Mouse (Mus musculus): ENCODE results near the gene Smap2.

Gene Smap2

DNA sequence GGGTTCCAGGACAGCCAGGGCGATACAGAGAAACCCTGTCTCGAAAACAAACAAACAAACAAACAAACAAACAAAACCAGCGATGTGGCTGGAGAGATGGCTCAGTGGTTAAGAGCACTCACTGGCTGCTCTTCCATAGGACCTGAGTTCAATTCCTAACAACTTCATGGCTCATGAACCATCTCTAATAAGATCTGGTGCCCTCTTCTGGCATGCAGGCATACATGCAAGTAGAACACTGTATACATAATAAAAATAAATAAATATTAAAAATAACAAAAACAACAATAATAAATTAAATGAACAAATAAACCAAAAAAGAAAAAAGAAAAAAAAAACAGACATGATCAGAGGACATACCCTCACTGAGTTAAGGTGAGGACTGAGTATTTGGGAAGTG is 12.6 kb upstream of the Smap2 start:
- Histone ChIP-seq H3K27me3 (ENCODE audit: control insufficient read depth, insufficient read depth, low read length, poor library complexity, severe bottlenecking) (no peaks in the 10 kb centered on the region), H3K36me3 (ENCODE audit: control insufficient read depth, insufficient read depth, low read length, poor library complexity, severe bottlenecking) (no peaks in the 10 kb centered on the region)
- DNase-seq (ENCODE audit: low read depth, low spot score), result peak; percentile 40

DNA sequence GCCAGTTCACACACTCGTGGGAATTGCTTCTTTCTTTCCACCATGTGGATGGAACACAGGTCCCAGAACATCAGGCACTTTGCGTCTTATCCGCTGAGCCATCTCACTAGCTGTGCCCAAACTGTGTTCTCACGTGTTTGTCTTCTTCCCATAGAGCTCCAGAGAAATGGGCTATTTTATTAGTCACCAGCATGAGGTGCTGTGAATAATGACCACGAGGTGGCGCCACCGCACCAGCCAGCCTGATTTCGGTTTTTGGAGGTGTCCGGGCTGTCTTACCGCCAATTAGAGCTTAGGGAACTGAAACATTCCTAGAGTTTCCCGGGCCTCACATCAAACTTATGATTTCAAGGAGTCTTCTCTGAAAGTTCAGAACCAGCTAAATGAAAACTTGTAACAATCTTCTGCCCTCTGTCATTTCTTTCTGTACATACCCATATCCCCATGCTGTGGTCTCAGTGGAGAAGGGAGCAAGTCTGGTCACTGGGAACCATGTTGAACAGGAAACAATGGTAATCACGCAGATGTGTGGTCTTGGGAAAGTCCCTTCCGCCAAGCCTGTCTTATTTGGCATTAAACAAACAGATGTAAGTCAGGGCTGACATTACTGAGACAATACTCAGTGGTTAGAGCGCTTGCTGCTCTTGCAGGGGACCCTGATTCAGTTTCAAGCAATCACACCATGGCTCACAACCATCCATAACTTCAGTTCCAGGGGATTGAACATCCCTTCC is 11.8 kb upstream of the Smap2 start:
- no peaks in the 10 kb centered on the region for H3K36me3 ChIP-seq (ENCODE audit: control insufficient read depth, insufficient read depth, low read length, poor library complexity, severe bottlenecking)
- peak; percentile 75 for DNase-seq (ENCODE audit: low read depth, low spot score)
- H3K27me3 ChIP-seq (ENCODE audit: control insufficient read depth, insufficient read depth, low read length, poor library complexity, severe bottlenecking), result no peaks in the 10 kb centered on the region

DNA sequence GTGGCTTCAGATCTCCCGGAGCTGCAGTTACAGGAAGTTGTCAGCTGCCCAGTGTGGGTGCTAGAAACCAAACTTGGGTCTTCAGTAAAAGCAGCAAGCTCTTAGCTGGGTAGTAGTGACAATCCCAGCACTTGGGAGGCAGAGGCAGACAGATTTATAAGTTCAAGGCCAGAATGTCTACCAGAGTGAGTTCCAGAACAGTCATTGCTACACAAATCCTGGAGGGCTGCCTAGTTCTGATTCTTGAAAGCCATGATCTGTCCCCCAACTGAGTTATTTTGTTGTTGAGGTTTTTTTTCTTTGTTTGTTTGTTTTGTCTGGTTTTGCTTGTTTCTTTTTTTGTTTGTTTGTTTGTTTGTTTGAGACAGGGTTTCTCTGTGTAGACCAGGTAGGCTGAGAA is 11.1 kb upstream of the Smap2 start:
- H3K36me3 ChIP-seq (ENCODE audit: control insufficient read depth, insufficient read depth, low read length, poor library complexity, severe bottlenecking), result no peaks in the 10 kb centered on the region
- DNase-seq (ENCODE audit: low read depth, low spot score), result no peak
- no peaks in the 10 kb centered on the region for H3K27me3 ChIP-seq (ENCODE audit: control insufficient read depth, insufficient read depth, low read length, poor library complexity, severe bottlenecking)

DNA sequence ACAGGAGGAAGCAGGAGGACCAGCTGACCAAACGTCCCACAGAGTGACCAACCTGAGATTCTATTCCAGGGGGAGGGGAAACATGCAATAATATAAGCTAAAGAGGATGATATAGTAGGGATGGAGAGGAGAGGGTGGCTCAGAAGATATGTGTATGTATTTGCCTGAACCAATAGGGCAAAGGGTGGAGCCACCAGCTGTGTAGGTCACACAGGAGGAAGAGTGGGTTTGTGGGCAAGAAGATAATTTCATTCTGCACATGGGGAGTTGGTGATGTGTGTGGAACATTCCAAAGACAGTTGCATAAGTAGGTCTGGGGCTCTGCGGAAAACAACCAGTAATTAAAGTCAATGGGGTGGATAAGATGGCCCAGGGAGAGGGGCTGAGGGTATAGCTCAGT is 8.6 kb upstream of the Smap2 start:
- H3K27me3 ChIP-seq (ENCODE audit: control insufficient read depth, insufficient read depth, low read length, poor library complexity, severe bottlenecking), result no peaks in the 10 kb centered on the region
- DNase-seq (ENCODE audit: low read depth, low spot score), result no peak
- H3K36me3 ChIP-seq (ENCODE audit: control insufficient read depth, insufficient read depth, low read length, poor library complexity, severe bottlenecking), result no peaks in the 10 kb centered on the region

DNA sequence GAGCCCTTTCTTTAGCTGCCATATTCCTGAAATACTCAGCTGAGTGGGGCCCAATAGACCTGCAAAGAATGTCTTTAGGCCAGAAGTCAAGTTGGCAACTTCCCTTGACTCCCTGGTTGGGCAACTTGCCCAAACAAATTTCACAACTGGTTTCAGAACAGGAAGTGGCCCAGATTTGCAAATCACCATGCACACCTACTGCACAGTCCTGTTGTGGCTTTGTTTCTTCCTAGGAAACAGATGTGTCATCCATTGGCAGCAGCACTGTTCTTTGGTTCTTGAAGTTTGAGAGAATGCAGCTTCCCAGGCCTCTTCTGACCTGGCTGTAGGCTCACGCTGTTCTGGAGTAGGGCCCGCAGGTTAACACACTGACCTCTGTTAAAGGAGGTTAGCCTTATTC is 6.9 kb upstream of the Smap2 start:
- H3K27me3 ChIP-seq (ENCODE audit: control insufficient read depth, insufficient read depth, low read length, poor library complexity, severe bottlenecking), result no peaks in the 10 kb centered on the region
- H3K36me3 ChIP-seq (ENCODE audit: control insufficient read depth, insufficient read depth, low read length, poor library complexity, severe bottlenecking), result no peaks in the 10 kb centered on the region
- DNase-seq (ENCODE audit: low read depth, low spot score), result peak; percentile 83

DNA sequence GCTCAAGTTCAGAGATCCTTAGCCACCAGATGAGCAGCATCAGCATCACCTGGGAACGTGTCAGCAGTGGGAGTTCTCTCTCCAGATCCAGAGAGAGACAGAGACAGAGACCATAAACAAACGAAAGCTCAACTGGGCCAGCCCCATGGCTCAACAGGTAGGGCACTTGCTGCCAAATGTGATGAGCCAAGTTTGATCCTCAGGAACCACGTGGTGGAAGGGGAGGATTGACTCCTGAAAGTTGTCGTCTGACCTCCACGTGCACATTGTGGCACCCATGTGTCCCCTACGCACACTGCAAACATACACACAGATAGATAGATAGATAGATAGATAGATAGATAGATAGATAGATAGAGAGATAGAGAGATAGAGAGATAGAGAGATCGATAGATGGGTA is 6.4 kb upstream of the Smap2 start:
- Histone ChIP-seq H3K27me3 (ENCODE audit: control insufficient read depth, insufficient read depth, low read length, poor library complexity, severe bottlenecking) (no peaks in the 10 kb centered on the region), H3K36me3 (ENCODE audit: control insufficient read depth, insufficient read depth, low read length, poor library complexity, severe bottlenecking) (no peaks in the 10 kb centered on the region)
- no peak for DNase-seq (ENCODE audit: low read depth, low spot score)

DNA sequence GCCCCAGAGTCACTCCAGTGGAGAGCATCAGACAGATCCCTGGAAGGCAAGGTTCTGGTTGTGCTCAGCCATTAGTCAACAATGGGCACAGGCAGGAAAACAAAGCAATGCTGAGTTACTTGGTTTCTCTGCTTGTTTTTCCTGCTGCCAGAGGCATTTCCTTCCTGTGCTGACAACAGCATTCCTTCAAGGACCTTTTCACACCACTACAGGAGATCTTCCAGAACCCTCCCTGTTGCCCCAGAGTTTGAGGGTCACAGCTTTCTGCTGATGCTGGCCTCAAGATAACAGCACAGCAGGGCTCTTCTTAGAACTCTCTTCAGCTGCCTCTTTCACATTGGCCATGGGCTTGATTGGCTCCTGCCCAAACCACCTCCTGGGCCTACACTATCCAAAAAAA is 4.9 kb upstream of the Smap2 start:
- DNase-seq (ENCODE audit: low read depth, low spot score), result no peak
- H3K36me3 ChIP-seq (ENCODE audit: control insufficient read depth, insufficient read depth, low read length, poor library complexity, severe bottlenecking), result no peaks in the 10 kb centered on the region

DNA sequence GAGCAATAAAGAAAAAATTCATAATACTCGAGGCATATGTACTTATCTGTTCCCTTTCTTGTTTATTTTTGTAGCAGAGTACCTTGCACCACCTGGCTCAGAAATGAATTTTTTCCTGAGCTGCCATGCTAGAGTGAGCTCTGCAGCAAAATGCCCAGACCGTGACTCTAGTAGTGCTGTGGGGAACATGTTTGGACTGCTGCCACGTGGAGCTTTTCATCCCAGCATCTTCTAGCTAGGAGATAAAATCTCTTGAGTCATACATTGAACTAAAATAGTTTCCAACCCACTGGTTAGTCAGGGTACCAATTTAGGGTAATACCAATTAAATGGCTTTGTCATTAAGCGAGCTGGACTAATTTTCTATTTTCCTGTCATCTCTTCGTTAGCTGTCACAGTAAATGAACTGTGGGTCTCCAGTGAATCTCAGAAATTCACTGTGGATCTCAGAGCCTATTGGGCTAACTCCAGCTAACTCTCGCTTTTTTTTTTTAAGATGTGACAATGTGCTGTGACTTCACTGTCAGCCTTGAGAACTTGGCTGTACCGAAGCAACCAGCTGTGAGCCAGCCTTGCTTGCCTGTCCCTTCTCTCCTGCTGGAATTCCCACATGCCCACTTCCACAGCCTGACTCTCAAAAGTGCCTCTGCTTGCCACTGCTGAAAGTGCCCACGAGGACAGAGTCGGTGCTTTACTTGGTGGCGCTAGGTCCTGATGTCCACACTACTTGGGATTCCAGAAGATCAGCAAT is 3.2 kb upstream of the Smap2 start:
- no peaks in the 10 kb centered on the region for H3K36me3 ChIP-seq (ENCODE audit: control insufficient read depth, insufficient read depth, low read length, poor library complexity, severe bottlenecking)
- no peaks in the 10 kb centered on the region for H3K27me3 ChIP-seq (ENCODE audit: control insufficient read depth, insufficient read depth, low read length, poor library complexity, severe bottlenecking)
- no peak for DNase-seq (ENCODE audit: low read depth, low spot score)

More for the DNA sequence above, 4.9 kb upstream of the Smap2 start:
- H3K27me3 ChIP-seq (ENCODE audit: control insufficient read depth, insufficient read depth, low read length, poor library complexity, severe bottlenecking), result no peaks in the 10 kb centered on the region

DNA sequence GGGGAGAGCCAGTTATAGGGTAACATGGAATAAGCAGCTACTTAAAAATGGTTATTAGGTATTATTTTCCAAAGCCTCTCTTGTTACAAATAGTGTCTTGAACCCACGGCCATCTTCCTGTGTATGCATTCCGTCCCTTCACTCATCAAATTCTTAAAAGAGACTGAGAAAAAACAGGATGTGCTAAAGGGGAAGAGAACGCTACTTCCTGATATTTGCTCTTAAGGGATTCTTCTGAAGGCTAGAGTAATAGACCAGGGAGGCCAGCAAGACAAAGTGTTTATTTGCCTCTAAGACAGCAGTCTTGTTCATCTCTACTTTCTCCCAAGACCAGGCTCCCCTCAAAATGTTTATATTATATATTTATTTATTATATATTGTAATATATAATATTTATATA is 1.2 kb upstream of the Smap2 start:
- Histone ChIP-seq H3K27me3 (ENCODE audit: control insufficient read depth, insufficient read depth, low read length, poor library complexity, severe bottlenecking) (no peaks in the 10 kb centered on the region), H3K36me3 (ENCODE audit: control insufficient read depth, insufficient read depth, low read length, poor library complexity, severe bottlenecking) (no peaks in the 10 kb centered on the region)
- no peak for DNase-seq (ENCODE audit: low read depth, low spot score)

DNA sequence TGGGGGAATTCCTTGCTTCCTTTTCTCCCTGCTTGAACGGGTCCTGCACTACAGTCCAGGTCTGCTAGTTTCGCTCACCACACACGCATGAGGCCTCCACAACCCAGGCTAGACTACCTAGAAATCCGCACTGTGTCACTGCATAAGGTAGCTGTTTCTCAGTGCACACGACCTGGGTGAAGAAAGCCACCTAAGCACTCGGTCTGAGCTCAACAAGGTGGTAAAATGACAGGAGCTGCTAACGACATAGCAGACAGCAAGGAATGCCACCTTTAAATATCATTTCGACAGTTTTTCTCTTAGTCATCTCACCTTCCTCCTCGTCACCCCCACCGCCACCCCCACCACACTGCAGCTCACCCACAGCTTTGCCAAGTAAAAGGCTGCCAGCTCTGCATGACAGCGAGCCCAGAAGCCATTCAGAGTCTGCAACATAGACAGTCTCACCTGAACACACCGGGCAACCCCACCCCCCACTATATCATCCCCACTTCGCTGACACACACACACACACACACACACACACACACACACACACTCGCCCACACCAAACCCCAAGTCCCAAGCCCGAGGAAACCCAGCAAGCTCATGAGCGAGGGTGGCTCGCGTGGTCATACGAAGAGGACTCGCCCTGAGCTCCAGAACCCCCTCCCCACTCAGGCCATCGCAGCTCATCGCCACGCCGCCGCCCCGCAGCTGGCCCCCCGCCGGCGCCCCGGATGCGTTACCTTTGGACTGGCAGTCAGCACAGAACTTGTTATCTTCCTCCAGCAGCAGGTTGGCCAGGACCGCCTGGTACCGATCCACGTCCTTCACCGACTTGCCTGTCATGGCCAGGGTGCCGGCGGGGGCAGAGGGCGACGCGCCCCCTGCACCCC is 787 bp downstream of the Smap2 start:
- Histone ChIP-seq H3K27me3 (ENCODE audit: control insufficient read depth, insufficient read depth, low read length, poor library complexity, severe bottlenecking) (no peaks in the 10 kb centered on the region), H3K36me3 (ENCODE audit: control insufficient read depth, insufficient read depth, low read length, poor library complexity, severe bottlenecking) (no peaks in the 10 kb centered on the region)
- DNase-seq (ENCODE audit: low read depth, low spot score), result peak; percentile 79

DNA sequence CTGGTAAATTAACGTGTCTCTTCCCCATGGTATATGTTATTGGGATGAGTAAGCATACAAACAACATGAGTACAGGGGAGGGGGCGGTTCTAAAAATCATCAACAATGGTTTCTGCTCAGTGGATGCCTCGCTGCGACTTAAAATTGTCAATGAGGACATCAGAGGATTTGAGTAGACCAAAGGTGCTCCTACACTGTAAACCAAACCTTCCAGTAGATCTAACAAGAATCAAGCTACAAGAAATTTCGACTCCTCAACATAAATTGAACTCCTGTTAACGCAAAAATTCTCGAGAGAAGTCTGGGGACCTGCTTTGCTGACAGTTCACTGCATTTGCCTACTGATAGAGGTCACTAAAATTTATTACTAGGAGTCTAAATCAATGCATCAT is 1.8 kb downstream of the Smap2 start:
- no peaks in the 10 kb centered on the region for H3K27me3 ChIP-seq (ENCODE audit: control insufficient read depth, insufficient read depth, low read length, poor library complexity, severe bottlenecking)
- no peaks in the 10 kb centered on the region for H3K36me3 ChIP-seq (ENCODE audit: control insufficient read depth, insufficient read depth, low read length, poor library complexity, severe bottlenecking)
- no peak for DNase-seq (ENCODE audit: low read depth, low spot score)

DNA sequence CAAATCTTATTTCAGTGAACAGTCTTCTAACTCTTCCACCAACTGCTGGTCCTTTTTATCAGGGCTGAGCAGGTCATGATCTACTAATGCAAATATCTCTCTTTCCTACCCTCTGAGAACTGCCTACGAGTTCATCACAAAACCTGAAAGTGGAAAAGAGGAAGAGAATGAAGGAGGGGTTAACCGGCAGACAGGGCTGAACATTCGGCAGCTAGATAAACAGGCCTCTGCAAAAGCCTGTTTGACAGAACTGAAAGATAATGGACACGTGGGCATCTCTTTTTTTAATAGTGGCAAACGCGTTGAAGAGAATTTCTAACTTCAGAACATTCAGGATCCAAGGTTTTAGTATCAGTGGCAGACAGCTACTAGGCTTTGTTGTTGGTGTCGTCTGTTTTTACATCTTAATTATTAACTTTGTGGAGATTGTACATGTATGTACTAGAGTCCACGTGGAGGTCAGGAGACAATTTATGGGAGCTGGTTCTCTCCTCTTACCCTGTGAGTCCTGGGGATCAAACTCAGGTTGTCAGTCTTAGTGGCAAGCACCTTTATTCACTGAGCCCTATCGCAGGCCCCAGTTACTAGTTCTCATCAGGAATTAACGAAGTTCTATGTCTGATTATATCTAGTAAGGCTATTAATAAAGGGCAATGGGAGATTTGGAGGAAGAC is 2.3 kb downstream of the Smap2 start:
- no peaks in the 10 kb centered on the region for H3K27me3 ChIP-seq (ENCODE audit: control insufficient read depth, insufficient read depth, low read length, poor library complexity, severe bottlenecking)
- peak; percentile 88 for DNase-seq (ENCODE audit: low read depth, low spot score)
- no peaks in the 10 kb centered on the region for H3K36me3 ChIP-seq (ENCODE audit: control insufficient read depth, insufficient read depth, low read length, poor library complexity, severe bottlenecking)

DNA sequence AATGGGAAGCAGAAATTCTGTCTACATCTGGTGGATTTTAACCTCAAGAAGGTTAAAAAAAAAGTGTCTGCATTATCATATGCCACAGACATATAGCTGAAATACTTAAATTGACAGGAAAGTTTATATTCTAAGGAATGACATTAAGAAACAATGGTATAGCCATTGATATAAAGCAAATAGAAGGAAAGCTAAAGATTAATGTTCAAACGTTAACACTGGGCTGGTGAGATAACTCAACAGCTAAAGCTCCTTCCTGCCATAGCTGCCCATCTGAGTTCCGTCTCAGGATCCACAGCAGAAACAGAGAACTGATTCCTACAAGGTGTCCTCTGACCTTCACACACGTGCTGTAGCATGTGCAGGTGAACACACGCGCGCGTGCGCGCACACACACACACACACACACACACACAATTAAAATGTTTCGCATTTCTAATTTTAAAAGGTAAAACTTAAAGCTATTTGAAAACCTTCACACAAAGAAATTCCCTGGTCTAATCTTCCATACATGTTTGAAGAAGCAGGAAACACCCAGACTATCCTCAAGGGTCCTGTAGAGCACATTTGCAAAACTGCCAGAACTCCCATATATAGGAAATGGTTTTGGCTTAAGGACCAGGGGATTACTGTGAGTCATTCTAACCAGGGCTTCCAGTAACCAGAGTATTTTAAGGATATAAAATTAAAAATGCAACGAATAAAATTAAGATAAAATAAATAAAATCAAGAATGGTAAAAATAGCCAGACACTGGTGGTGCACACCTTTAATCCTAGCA is 6.1 kb downstream of the Smap2 start:
- H3K36me3 ChIP-seq (ENCODE audit: control insufficient read depth, insufficient read depth, low read length, poor library complexity, severe bottlenecking), result no peaks in the 10 kb centered on the region
- DNase-seq (ENCODE audit: low read depth, low spot score), result peak; percentile 56
- no peaks in the 10 kb centered on the region for H3K27me3 ChIP-seq (ENCODE audit: control insufficient read depth, insufficient read depth, low read length, poor library complexity, severe bottlenecking)

DNA sequence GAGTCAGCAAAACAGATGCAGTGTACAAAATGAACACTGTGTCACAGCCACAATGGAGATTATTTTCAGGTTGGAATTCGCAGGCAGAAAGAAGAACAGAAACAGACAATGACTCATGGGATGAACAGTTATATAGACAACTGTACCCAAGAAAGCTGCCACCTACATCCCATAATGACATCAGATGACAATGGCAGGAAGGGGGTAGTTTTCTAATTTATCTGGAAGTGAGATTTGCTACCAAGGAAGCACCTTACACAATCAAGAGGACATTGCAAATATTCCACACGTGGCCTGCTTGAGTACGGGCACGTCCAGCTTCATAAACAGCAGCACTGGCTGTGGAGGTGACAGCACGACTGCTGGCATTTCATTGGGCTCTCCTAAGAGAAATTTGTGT is 7.9 kb downstream of the Smap2 start:
- no peak for DNase-seq (ENCODE audit: low read depth, low spot score)
- Histone ChIP-seq H3K36me3 (ENCODE audit: control insufficient read depth, insufficient read depth, low read length, poor library complexity, severe bottlenecking) (no peaks in the 10 kb centered on the region), H3K27me3 (ENCODE audit: control insufficient read depth, insufficient read depth, low read length, poor library complexity, severe bottlenecking) (no peaks in the 10 kb centered on the region)
